Mouse (Mus musculus) forebrain, embryonic 15.5 days (tissue): ENCODE measurements at regions not wholly inside any gene's neighbourhood (a gene's known extent, or its start where the extent isn't known, plus 50 kb on each side); places are given as distances from the start of the nearest gene placed in this dataset.

Experiments
- ATAC-seq: fragments of 200-750 bp; cut with Nextera tagmentation; replicated peaks from 2 replicates; pipeline ENCODE4 v1.8.0; 2017; ENCODE audit warnings: mild to moderate bottlenecking, moderate TSS enrichment, moderate library complexity
- H3K27ac ChIP-seq: fragments of 300-500 bp; sonication (generic); replicated peaks from 2 replicates; pipeline ENCODE4 v1.5.1; 2015; ENCODE audit warnings: mild to moderate bottlenecking, inconsistent platforms
- H3K27me3 ChIP-seq: fragments of 300-500 bp; sonication (generic); 2 replicates; pipeline ENCODE4 v1.6.1; 2015; ENCODE audit warnings: inconsistent platforms
- H3K36me3 ChIP-seq: fragments of 300-500 bp; sonication (generic); 2 replicates; pipeline ENCODE4 v1.6.1; 2015; ENCODE audit warnings: mild to moderate bottlenecking, inconsistent platforms
- H3K4me1 ChIP-seq: fragments of 300-500 bp; sonication (generic); 2 replicates; pipeline ENCODE4 v1.6.1; 2015; ENCODE audit warnings: inconsistent platforms
- H3K4me2 ChIP-seq: fragments of 300-500 bp; sonication (generic); replicated peaks from 2 replicates; pipeline ENCODE4 v1.6.1; 2015; ENCODE audit warnings: mild to moderate bottlenecking, inconsistent platforms
- H3K4me3 ChIP-seq: fragments of 300-500 bp; sonication (generic); 2 replicates; pipeline ENCODE4 v1.5.1; 2015; ENCODE audit warnings: mild to moderate bottlenecking, inconsistent platforms
- H3K9ac ChIP-seq: fragments of 300-500 bp; sonication (generic); replicated peaks from 2 replicates; pipeline ENCODE4 v1.6.1; 2015; ENCODE audit warnings: mild to moderate bottlenecking, inconsistent platforms
- H3K9me3 ChIP-seq: fragments of 300-500 bp; sonication (generic); 2 replicates; pipeline ENCODE4 v1.6.1; 2016; ENCODE audit warnings: inconsistent platforms
- WGBS: fragments of 180-500 bp; shearing (Covaris S2); methylation state at CpG from one replicate; pipeline ENCODE4 v1.1.7; 2015; ENCODE audit warnings: mixed read lengths; 5-methylcytosine and 5-hydroxymethylcytosine counted together

- no peaks in the 10 kb centered on the region for H3K4me1 ChIP-seq
- no peak overlapping the region for H3K27ac ChIP-seq
- ATAC-seq, result no peak
- no peak overlapping the region for H3K4me2 ChIP-seq
- no peaks in the 10 kb centered on the region for H3K36me3 ChIP-seq
- no peaks in the 10 kb centered on the region for H3K9me3 ChIP-seq
- no peak overlapping the region for H3K4me3 ChIP-seq
- no peak overlapping the region for H3K9ac ChIP-seq
- WGBS, result 87% methylated on average over 1 of the region's 1 CpGs
- H3K27me3 ChIP-seq, result no peaks in the 10 kb centered on the region
Measured at GRCm38 (mm10) chr16:77877006-77877405, 275.1 kb upstream of the Gm11146 start.

- no peak for ATAC-seq
- H3K36me3 ChIP-seq, result no peaks in the 10 kb centered on the region
- 51% methylated on average over 5 of the region's 5 CpGs for WGBS
- H3K4me3 ChIP-seq, result no peak overlapping the region
- no peak overlapping the region for H3K9ac ChIP-seq
- no peak overlapping the region for H3K4me2 ChIP-seq
- H3K4me1 ChIP-seq, result no peaks in the 10 kb centered on the region
- H3K9me3 ChIP-seq, result no peaks in the 10 kb centered on the region
- H3K27ac ChIP-seq, result no peak overlapping the region
- no peaks in the 10 kb centered on the region for H3K27me3 ChIP-seq
Measured at GRCm38 (mm10) chr16:77863246-77863645, 261.4 kb upstream of the Gm11146 start.

- Histone ChIP-seq H3K9ac (peak overlapping the region; percentile 19), H3K27ac (peak overlapping the region; percentile 94), H3K4me2 (peak overlapping the region; percentile 31), H3K4me3 (no peak overlapping the region), H3K4me1 (peaks cover 22% of the 10 kb centered on the region), H3K36me3 (no peaks in the 10 kb centered on the region), H3K9me3 (no peaks in the 10 kb centered on the region), H3K27me3 (no peaks in the 10 kb centered on the region)
- WGBS, result 9% methylated on average over 6 of the region's 6 CpGs
- ATAC-seq, result peak; percentile 93
Measured at GRCm38 (mm10) chr16:77852066-77852781, 250.3 kb upstream of the Gm11146 start.

- H3K9ac ChIP-seq, result peak overlapping the region; percentile 19
- H3K27ac ChIP-seq, result peak overlapping the region; percentile 94
- no peak overlapping the region for H3K4me3 ChIP-seq
- H3K4me1 ChIP-seq, result peaks cover 22% of the 10 kb centered on the region
- 15% methylated on average over 13 of the region's 13 CpGs for WGBS
- no peaks in the 10 kb centered on the region for H3K9me3 ChIP-seq
- H3K4me2 ChIP-seq, result peak overlapping the region; percentile 31; the same call in 1 of the 2 replicates
- no peaks in the 10 kb centered on the region for H3K27me3 ChIP-seq
- peak; percentile 95 for ATAC-seq
- H3K36me3 ChIP-seq, result no peaks in the 10 kb centered on the region
Measured at GRCm38 (mm10) chr16:77851206-77852065, 249.5 kb upstream of the Gm11146 start.

DNA sequence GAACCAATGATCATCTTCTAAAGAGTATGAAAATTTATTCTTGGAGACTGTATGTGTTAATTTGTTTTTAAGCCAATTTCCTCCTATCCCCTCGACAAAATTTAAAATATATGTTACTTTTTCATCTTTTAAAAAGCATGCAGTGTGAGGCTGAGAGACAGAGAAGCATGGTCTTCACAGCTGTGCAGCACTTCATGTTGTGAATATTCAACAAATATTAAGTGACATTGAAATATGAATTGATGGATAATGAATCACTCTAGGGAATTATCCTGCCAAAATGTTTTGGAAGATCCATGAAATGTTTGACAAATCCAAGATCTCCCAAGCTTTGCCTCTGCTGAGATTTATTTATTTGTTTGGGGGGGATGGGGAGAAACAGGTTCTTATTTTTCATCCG lies 233.9 kb upstream of the Gm11146 start:
- Histone ChIP-seq H3K9ac (no peak overlapping the region), H3K4me2 (no peak overlapping the region), H3K27me3 (no peaks in the 10 kb centered on the region), H3K4me3 (no peak overlapping the region), H3K36me3 (no peaks in the 10 kb centered on the region), H3K27ac (no peak overlapping the region), H3K9me3 (no peaks in the 10 kb centered on the region), H3K4me1 (no peaks in the 10 kb centered on the region)
- WGBS, result 58% methylated on average over 2 of the region's 2 CpGs
- peak; percentile 41; the same call in 1 of the 2 replicates for ATAC-seq

DNA sequence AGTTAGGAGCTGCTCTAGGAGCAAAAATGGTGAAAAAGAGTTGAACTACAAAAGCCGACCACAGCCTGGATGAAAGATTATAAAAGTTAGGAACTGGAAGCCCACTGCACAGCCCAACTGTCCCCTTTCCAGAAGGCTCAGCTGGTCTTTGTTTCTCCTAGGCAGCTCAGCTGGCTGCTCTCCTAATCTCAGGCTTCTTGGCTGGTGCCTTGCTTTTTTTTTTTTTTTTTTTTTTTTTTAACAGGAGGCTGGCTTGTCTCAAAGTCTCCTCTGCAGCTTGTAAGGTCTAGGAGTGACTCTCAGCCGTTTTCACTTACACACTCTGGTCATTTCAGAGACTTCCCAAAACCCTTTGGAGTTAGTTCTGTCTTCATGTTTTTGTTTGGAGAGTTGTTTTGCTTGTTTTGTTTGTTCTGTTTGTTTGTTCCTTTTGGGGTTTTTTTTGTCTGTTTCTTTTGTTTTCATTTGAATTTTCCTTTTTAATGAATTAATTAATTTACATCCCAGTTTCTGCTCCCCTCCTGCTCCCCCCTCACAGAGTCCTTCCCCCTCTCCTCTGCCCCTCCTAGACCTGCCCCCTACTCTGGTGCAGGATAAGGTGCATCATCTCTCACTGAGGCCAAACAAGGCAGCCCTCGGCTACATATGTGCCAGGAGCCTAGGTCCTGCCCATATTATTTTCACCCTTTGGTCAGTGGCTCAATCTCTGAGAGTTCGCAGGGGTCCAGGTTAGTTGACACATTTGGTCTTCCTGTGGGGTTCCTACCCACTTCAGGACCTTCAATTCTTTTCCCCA lies 225.6 kb upstream of the Gm11146 start:
- Histone ChIP-seq H3K9me3 (no peaks in the 10 kb centered on the region), H3K36me3 (no peaks in the 10 kb centered on the region), H3K4me1 (peaks cover 8% of the 10 kb centered on the region), H3K4me3 (no peak overlapping the region), H3K9ac (no peak overlapping the region), H3K4me2 (no peak overlapping the region), H3K27me3 (no peaks in the 10 kb centered on the region), H3K27ac (peak overlapping the region; percentile 72)
- peak; percentile 82 for ATAC-seq
- 50% methylated on average over 4 of the region's 4 CpGs for WGBS

GRCm38 (mm10) chr16:77799709-77800108 lies 197.8 kb upstream of the Gm11146 start:
- Histone ChIP-seq H3K9ac (no peak overlapping the region), H3K4me1 (peaks cover 5% of the 10 kb centered on the region; the same call in 1 of the 2 replicates), H3K27me3 (no peaks in the 10 kb centered on the region), H3K36me3 (no peaks in the 10 kb centered on the region), H3K4me3 (no peak overlapping the region), H3K27ac (no peak overlapping the region), H3K4me2 (no peak overlapping the region), H3K9me3 (no peaks in the 10 kb centered on the region)
- WGBS, result 49% methylated on average over 5 of the region's 5 CpGs
- peak; percentile 63; the same call in 1 of the 2 replicates for ATAC-seq

DNA sequence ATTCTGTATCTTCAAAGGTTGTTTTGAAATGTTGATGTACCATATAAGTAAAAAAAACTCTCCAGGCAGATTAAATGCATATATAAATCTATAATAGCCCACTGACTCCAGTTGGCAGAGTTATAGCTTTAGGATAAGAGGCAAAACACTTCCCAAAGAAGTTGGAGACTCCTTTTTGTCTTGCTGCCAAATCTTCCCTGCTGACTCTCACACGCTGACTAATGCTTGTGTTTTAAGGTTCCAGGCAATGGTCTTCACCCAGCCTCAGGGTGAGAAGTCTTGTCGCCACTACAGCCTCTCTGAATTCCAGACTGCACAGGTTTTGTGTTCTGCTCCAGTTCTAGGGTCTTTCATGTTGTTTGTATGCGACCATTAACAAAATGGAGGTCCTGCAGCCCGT lies 195.0 kb upstream of the Gm11146 start:
- H3K4me2 ChIP-seq, result no peak overlapping the region
- no peaks in the 10 kb centered on the region for H3K27me3 ChIP-seq
- H3K4me1 ChIP-seq, result peaks cover 5% of the 10 kb centered on the region; the same call in 1 of the 2 replicates
- WGBS, result 69% methylated on average over 4 of the region's 4 CpGs
- ATAC-seq, result no peak
- no peak overlapping the region for H3K27ac ChIP-seq
- H3K36me3 ChIP-seq, result no peaks in the 10 kb centered on the region
- H3K9ac ChIP-seq, result no peak overlapping the region
- H3K4me3 ChIP-seq, result no peak overlapping the region
- H3K9me3 ChIP-seq, result no peaks in the 10 kb centered on the region

DNA sequence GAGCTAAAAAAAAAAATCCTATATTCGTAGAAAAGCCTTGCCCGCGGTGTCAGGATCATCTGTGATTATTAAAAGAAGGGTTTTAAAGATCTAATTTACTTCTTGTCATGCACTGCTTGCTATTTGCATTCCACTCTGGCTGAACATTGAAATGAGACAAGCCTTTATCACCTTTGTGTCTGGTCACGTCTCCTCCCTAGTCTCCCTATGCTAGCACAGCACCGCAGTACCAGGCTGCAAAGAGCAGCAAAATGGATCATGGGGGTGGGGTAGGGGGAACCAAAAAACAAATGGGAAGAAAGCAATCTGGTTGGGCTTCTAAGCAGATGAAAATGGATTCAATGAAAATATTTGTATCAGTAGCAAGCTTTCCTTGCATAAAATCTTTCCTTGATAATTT lies 187.8 kb upstream of the Gm11146 start:
- Histone ChIP-seq H3K4me3 (no peak overlapping the region), H3K9me3 (no peaks in the 10 kb centered on the region), H3K4me1 (peaks cover 26% of the 10 kb centered on the region), H3K27ac (peak overlapping the region; percentile 96), H3K36me3 (no peaks in the 10 kb centered on the region), H3K4me2 (no peak overlapping the region), H3K27me3 (no peaks in the 10 kb centered on the region), H3K9ac (no peak overlapping the region)
- 56% methylated on average over 5 of the region's 5 CpGs for WGBS
- ATAC-seq, result no peak

DNA sequence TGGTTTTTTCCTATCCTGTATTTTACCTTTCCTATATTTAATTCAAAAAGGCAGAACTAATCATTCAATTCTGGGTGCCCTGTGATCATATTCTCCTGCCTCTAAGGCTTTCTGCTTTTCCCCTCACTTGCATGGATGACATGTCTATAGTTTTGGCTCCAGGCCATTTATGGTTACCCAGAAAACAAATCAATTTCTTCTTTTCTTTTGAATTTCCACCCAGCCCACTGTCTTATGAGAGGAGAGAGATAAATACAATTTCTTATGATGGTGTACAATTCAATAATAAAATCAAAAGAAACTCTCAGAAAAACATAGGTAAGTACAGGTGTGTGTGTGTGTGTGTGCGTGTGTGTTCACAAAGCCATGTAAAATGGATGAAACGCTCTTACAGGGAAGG lies 187.3 kb upstream of the Gm11146 start:
- H3K9ac ChIP-seq, result no peak overlapping the region
- H3K9me3 ChIP-seq, result no peaks in the 10 kb centered on the region
- no peak overlapping the region for H3K4me2 ChIP-seq
- H3K4me1 ChIP-seq, result peaks cover 26% of the 10 kb centered on the region
- no peaks in the 10 kb centered on the region for H3K27me3 ChIP-seq
- 74% methylated on average over 2 of the region's 2 CpGs for WGBS
- no peak overlapping the region for H3K4me3 ChIP-seq
- no peak for ATAC-seq
- peak overlapping the region; percentile 96 for H3K27ac ChIP-seq
- H3K36me3 ChIP-seq, result no peaks in the 10 kb centered on the region

DNA sequence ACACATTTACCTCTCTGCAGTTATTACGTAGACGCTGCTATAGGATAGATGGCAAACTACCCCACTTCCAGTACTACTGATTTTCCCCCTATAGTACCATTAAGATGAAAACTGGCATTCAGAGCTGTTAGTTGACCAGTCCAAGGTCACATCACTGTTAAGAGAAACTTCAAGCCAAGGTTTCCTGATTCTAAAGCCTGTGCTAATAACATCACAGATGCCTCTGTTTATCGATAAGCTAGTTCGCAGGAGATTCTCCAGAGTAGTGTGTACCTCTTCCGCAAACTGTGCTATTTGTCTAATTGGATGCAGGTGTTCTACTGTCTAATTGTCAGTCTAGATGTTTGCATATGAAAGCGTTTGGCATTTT lies 186.9 kb upstream of the Gm11146 start:
- Histone ChIP-seq H3K27ac (peak overlapping the region; percentile 96), H3K9me3 (no peaks in the 10 kb centered on the region), H3K4me2 (no peak overlapping the region), H3K9ac (peak overlapping the region; percentile 53), H3K4me1 (peaks cover 26% of the 10 kb centered on the region), H3K36me3 (no peaks in the 10 kb centered on the region), H3K4me3 (no peak overlapping the region), H3K27me3 (no peaks in the 10 kb centered on the region)
- peak; percentile 20 for ATAC-seq
- WGBS, result 61% methylated on average over 6 of the region's 6 CpGs
